Mouse (Mus musculus) heart, postnatal 0 days (tissue): ENCODE measurements at regions not wholly inside any gene's neighbourhood (a gene's known extent, or its start where the extent isn't known, plus 50 kb on each side); places are given as distances from the start of the nearest gene placed in this dataset.

Source experiments
- CTCF ChIP-seq: IDR thresholded peaks from 2 replicates; pipeline ENCODE4 v1.5.1; 2016; ENCODE audit warnings: antibody characterized with exemption, control low read depth, low read depth
- EP300 ChIP-seq: IDR thresholded peaks from 2 replicates; pipeline ENCODE4 v1.6.1; 2016; ENCODE audit warnings: antibody characterized with exemption, low read depth

- TF ChIP-seq CTCF (no peak), EP300 (no peak)
Measured at GRCm38 (mm10) chr16:7606602-7607001, 818.3 kb downstream of the Tmem114 start.
